Mouse (Mus musculus) liver, adult 2 months (tissue): ENCODE measurements around the gene Gm45234. TPM values are rescaled to one million over a fixed set of nuclear protein-coding genes. Genes with fewer than 3 reads are reported as not detected.

Experiments used
- DNase-seq: peaks from one replicate; pipeline ENCODE4 v3.0.0-alpha.2; 2011; ENCODE audit warnings: low read depth, low spot score; ENCODE audit errors: extremely low read depth
- H3K27ac ChIP-seq: fragments of 200-500 bp; replicated peaks from 2 replicates; pipeline ENCODE4 v1.5.1; 2012; ENCODE audit warnings: low read depth, mild to moderate bottlenecking, control low read depth, inconsistent platforms, low read length; ENCODE audit not compliant: insufficient read depth
- H3K27me3 ChIP-seq: fragments of 200-500 bp; 2 replicates; pipeline ENCODE4 v1.6.1; 2012; ENCODE audit warnings: mild to moderate bottlenecking, moderate library complexity, low read length, inconsistent platforms; ENCODE audit not compliant: control insufficient read depth, insufficient read depth
- H3K36me3 ChIP-seq: fragments of 200-500 bp; 2 replicates; pipeline ENCODE4 v1.6.1; 2012; ENCODE audit warnings: low read length, inconsistent platforms; ENCODE audit not compliant: control insufficient read depth, insufficient read depth
- H3K4me1 ChIP-seq: fragments of 200-500 bp; 2 replicates; pipeline ENCODE4 v1.6.1; 2011; ENCODE audit warnings: low read length; ENCODE audit not compliant: control insufficient read depth, insufficient read depth
- H3K4me3 ChIP-seq: fragments of 200-500 bp; 2 replicates; pipeline ENCODE4 v1.5.1; 2011; ENCODE audit warnings: low read depth, mild to moderate bottlenecking, control low read depth, low read length, moderate library complexity; ENCODE audit not compliant: insufficient read depth
- H3K79me2 ChIP-seq: fragments of 200-500 bp; 2 replicates; pipeline ENCODE4 v1.6.1; 2012; ENCODE audit warnings: inconsistent platforms, mild to moderate bottlenecking, low read length, moderate library complexity; ENCODE audit not compliant: control insufficient read depth, insufficient read depth
- H3K9ac ChIP-seq: fragments of 200-500 bp; 2 replicates; pipeline ENCODE4 v1.6.1; 2012; ENCODE audit warnings: low read depth, mild to moderate bottlenecking, control low read depth, inconsistent platforms, low read length
- CTCF ChIP-seq: fragments of 200-500 bp; IDR thresholded peaks from 2 replicates; pipeline ENCODE4 v1.5.1; 2011; ENCODE audit warnings: low read depth, low read length, control low read depth
- POLR2A ChIP-seq: fragments of 200-500 bp; IDR thresholded peaks from 2 replicates; pipeline ENCODE4 v1.6.1; 2011; ENCODE audit warnings: low read length, control low read depth; ENCODE audit not compliant: insufficient read depth; ENCODE audit errors: extremely low read depth
- WGBS: fragments of 180-500 bp; shearing (Covaris S2); methylation state at CpG from one replicate; pipeline ENCODE4 v1.1.7; 2018; 5-methylcytosine and 5-hydroxymethylcytosine counted together
- polyA plus RNA-seq: library from polyadenylated mRNA; depleted of rRNA; stranded (reverse); fragments of >200 nt; gene quantifications from 2 replicates; pipeline ENCODE4 v1.2.3, GENCODE M21; 2012
- total RNA-seq: library from RNA; depleted of rRNA; stranded (reverse); fragments of >200 nt; gene quantifications from 2 replicates; pipeline ENCODE4 v1.2.3, GENCODE M21; 2014

The Gm45234 gene
- total and polyA plus RNA-seq, 2 experiments = not detected

- Histone ChIP-seq H3K9ac (no peak overlapping the region), H3K79me2 (no peaks in the 10 kb centered on the region), H3K27me3 (no peaks in the 10 kb centered on the region), H3K36me3 (no peaks in the 10 kb centered on the region), H3K4me3 (no peak overlapping the region; the same call in 1 of the 2 replicates), H3K27ac (no peak overlapping the region), H3K4me1 (peaks cover 4% of the 10 kb centered on the region; the same call in 1 of the 2 replicates)
- WGBS = 30% methylated on average over 6 of the region's 6 CpGs
- DNase-seq = no peak
- TF ChIP-seq POLR2A (no peak), CTCF (no peak)
These were observed 26.6 kb upstream of the Gm45234 start for GRCm38 (mm10) chr6:124782436-124782835.

DNA sequence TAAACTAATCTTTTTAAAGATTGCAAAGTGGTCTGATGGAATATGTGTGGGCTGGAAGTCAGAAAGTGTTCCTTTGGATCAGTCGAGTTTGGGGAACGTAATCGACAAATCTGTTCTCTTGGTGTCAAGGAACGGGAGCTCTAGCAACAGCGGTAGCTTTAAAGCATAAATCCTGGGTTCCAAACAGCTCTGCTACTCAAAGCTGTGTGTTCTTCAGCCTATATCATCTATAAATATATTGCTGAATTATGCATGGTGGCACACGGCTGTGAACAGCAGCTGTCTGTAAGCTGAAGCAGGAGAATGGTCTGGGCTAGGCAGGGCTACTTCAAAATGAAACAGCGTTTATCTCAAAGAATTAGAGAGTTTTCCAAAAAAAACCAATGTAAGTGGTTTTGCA lies 25.1 kb upstream of the Gm45234 start:
- no peak overlapping the region for H3K9ac ChIP-seq
- H3K27ac ChIP-seq = no peak overlapping the region
- 0 out of 2 replicates have a peak, but pooled peaks cover 2% of the 10 kb centered on the region for H3K4me1 ChIP-seq
- no peaks in the 10 kb centered on the region for H3K79me2 ChIP-seq
- no peak overlapping the region for H3K4me3 ChIP-seq
- DNase-seq = no peak
- WGBS = 90% methylated on average over 7 of the region's 7 CpGs
- TF ChIP-seq POLR2A (no peak), CTCF (no peak)
- H3K36me3 ChIP-seq = no peaks in the 10 kb centered on the region
- H3K27me3 ChIP-seq = no peaks in the 10 kb centered on the region

- TF ChIP-seq POLR2A (no peak), CTCF (no peak)
- Histone ChIP-seq H3K79me2 (no peaks in the 10 kb centered on the region), H3K36me3 (no peaks in the 10 kb centered on the region), H3K9ac (no peak overlapping the region), H3K4me1 (0 out of 2 replicates have a peak, but pooled peaks cover 2% of the 10 kb centered on the region), H3K27ac (no peak overlapping the region), H3K27me3 (no peaks in the 10 kb centered on the region), H3K4me3 (no peak overlapping the region)
- DNase-seq = no peak
- WGBS = 21% methylated on average over 10 of the region's 10 CpGs
These were observed 24.2 kb upstream of the Gm45234 start for GRCm38 (mm10) chr6:124779984-124780416.

- TF ChIP-seq POLR2A (no peak), CTCF (no peak)
- no peak for DNase-seq
- no peak within 1 kb of the TSS for H3K27ac ChIP-seq
- H3K4me1 ChIP-seq = 0 out of 2 replicates have a peak, but pooled peaks cover 2% of the 10 kb centered on the region
- 7% methylated on average over 23 of the region's 23 CpGs for WGBS
- no peaks in the 10 kb centered on the region for H3K36me3 ChIP-seq
- no peak within 1 kb of the TSS for H3K9ac ChIP-seq
- H3K79me2 ChIP-seq = no peaks in the 10 kb centered on the region
- H3K27me3 ChIP-seq = no peaks in the 10 kb centered on the region
- H3K4me3 ChIP-seq = 0 out of 2 replicates have a peak within 1 kb of the TSS, but pooled peaks have one; percentile 4
These were observed 23.6 kb upstream of the Gm45234 start, which contains the start of gene Lrrc23 for GRCm38 (mm10) chr6:124779222-124779983. Gene Lrrc23 (minus strand): TSS chr6:124779727.

- H3K79me2 ChIP-seq = no peaks in the 10 kb centered on the region
- H3K27ac ChIP-seq = no peak overlapping the region
- H3K4me3 ChIP-seq = no peak overlapping the region
- 93% methylated on average over 15 of the region's 15 CpGs for WGBS
- peaks cover 5% of the 10 kb centered on the region; the same call in 1 of the 2 replicates for H3K4me1 ChIP-seq
- peaks cover 9% of the 10 kb centered on the region for H3K27me3 ChIP-seq
- H3K9ac ChIP-seq = no peak overlapping the region
- H3K36me3 ChIP-seq = no peaks in the 10 kb centered on the region
- no peak for DNase-seq
- TF ChIP-seq POLR2A = no peak
- no peak for TF ChIP-seq CTCF
These were observed 14.7 kb upstream of the Gm45234 start for GRCm38 (mm10) chr6:124770511-124770910.

DNA sequence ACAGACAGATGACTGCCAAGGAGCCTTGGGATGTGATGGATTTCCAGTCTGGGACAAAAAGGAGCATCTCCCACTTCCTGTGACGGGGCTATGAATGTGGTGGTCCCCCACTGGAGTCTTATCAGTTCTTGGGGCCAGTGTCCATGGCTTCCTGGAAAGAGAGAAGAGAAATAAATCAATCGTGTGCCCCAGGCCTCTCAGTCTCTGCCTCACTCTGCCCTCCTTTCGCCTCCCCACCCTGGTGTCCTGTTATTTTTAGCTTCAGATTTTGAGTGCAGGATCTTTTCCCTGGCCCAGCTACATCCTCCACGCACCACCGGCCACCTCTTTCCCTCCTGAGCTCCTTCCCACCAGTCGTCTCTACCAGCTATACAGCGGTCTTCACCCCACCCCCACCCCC lies 14.2 kb upstream of the Gm45234 start:
- DNase-seq = no peak
- Histone ChIP-seq H3K36me3 (no peaks in the 10 kb centered on the region), H3K9ac (no peak overlapping the region), H3K79me2 (no peaks in the 10 kb centered on the region), H3K27me3 (peaks cover 9% of the 10 kb centered on the region), H3K4me3 (no peak overlapping the region), H3K27ac (no peak overlapping the region), H3K4me1 (peaks cover 5% of the 10 kb centered on the region; the same call in 1 of the 2 replicates)
- TF ChIP-seq POLR2A (no peak), CTCF (no peak)
- 79% methylated on average over 7 of the region's 7 CpGs for WGBS
